27 mouse cellular contexts compared by ENCODE assay signal in genomic region chr13:92706342-92707061, GRCm38 (mm10).
DNase-seq lines count a peak whose midpoint lies in the region; ATAC-seq and TF ChIP-seq lines count a peak whose summit lies in the region.
"Had no signal": no experiment of that assay in that cellular context is flagged by ENCODE, and none has a peak within 500 bp of the region (broad histone marks: within the 10 kb centered on the region; RNA-seq: fewer than 3 reads in every experiment).

No protein-coding gene starts in this region.

- H3K27me3 ChIP-seq in lung, embryonic 15.5 days = no peaks in the 10 kb centered on the region
- H3K27me3 ChIP-seq in intestine, embryonic 14.5 days (replicated peaks; ENCODE audit: control insufficient read depth, insufficient read depth, low read length) = no peaks in the 10 kb centered on the region
- no peaks in the 10 kb centered on the region for H3K27me3 ChIP-seq in intestine, embryonic 16.5 days (replicated peaks; ENCODE audit: control insufficient read depth, insufficient read depth, low read length)
- no peaks in the 10 kb centered on the region for H3K27me3 ChIP-seq in liver, embryonic 15.5 days
- H3K27me3 ChIP-seq: CH12.LX; embryonic facial prominence, embryonic 12.5 days; neural tube, embryonic 12.5 days had no signal

- peaks cover 34% of the 10 kb centered on the region for H3K4me1 ChIP-seq in lung, embryonic 15.5 days
- H3K4me1 ChIP-seq in lung, adult 2 months (ENCODE audit: control insufficient read depth, insufficient read depth, low read length) = no peaks in the 10 kb centered on the region; the same call in 1 of the 2 replicates
- H3K4me1 ChIP-seq in intestine, embryonic 14.5 days (replicated peaks; ENCODE audit: control insufficient read depth, insufficient read depth, low read length) = peaks cover 7% of the 10 kb centered on the region; the same call in 1 of the 2 replicates
- H3K4me1 ChIP-seq in intestine, embryonic 16.5 days (ENCODE audit: control insufficient read depth, insufficient read depth, low read length) = peaks cover 6% of the 10 kb centered on the region; the same call in 1 of the 2 replicates
- H3K4me1 ChIP-seq in liver, embryonic 15.5 days (replicated peaks) = peaks cover 19% of the 10 kb centered on the region; the same call in 1 of the 2 replicates
- H3K4me1 ChIP-seq: hindbrain, embryonic 15.5 days had no signal

- 70% methylated on average over 9 of the region's 9 CpGs for WGBS in lung, embryonic 15.5 days
- 66% methylated on average over 9 of the region's 9 CpGs for WGBS in lung, adult 2 months
- WGBS in intestine, embryonic 14.5 days = 84% methylated on average over 9 of the region's 9 CpGs
- WGBS in intestine, embryonic 16.5 days = 73% methylated on average over 9 of the region's 9 CpGs
- 80% methylated on average over 9 of the region's 9 CpGs for WGBS in liver, embryonic 15.5 days (ENCODE audit: insufficient replicate concordance)

- H3K4me2 ChIP-seq in lung, embryonic 15.5 days = no peak overlapping the region
- no peak overlapping the region for H3K4me2 ChIP-seq in intestine, embryonic 14.5 days (ENCODE audit: low read length)
- no peak overlapping the region for H3K4me2 ChIP-seq in intestine, embryonic 16.5 days (ENCODE audit: low read depth, low read length)
- H3K4me2 ChIP-seq in liver, embryonic 15.5 days = peak overlapping the region; percentile 8; the same call in 1 of the 2 replicates
- H3K4me2 ChIP-seq: embryonic facial prominence, embryonic 12.5 days; heart, embryonic 11.5 days; hindbrain, embryonic 15.5 days; neural tube, embryonic 12.5 days had no signal

- H3K36me3 ChIP-seq in lung, embryonic 15.5 days = peaks cover 16% of the 10 kb centered on the region
- H3K36me3 ChIP-seq in intestine, embryonic 14.5 days (ENCODE audit: control insufficient read depth, insufficient read depth, low read length) = peaks cover 26% of the 10 kb centered on the region
- H3K36me3 ChIP-seq in intestine, embryonic 16.5 days (ENCODE audit: control insufficient read depth, insufficient read depth, low read length) = 0 out of 2 replicates have a peak, but pooled peaks cover 2% of the 10 kb centered on the region
- peaks cover 84% of the 10 kb centered on the region for H3K36me3 ChIP-seq in liver, embryonic 15.5 days (replicated peaks)

- H3K4me3 ChIP-seq in lung, embryonic 15.5 days = no peak overlapping the region
- no peak overlapping the region for H3K4me3 ChIP-seq in lung, adult 2 months (replicated peaks; ENCODE audit: extremely low read depth, low read depth, low read length)
- no peak overlapping the region for H3K4me3 ChIP-seq in intestine, embryonic 14.5 days (ENCODE audit: low read depth, low read length)
- no peak overlapping the region for H3K4me3 ChIP-seq in intestine, embryonic 16.5 days (ENCODE audit: low read length)
- no peak overlapping the region for H3K4me3 ChIP-seq in liver, embryonic 15.5 days (replicated peaks)
- H3K4me3 ChIP-seq: embryonic facial prominence, embryonic 12.5 days; hindbrain, embryonic 15.5 days; limb, embryonic 10.5 days; neural tube, embryonic 12.5 days had no signal

- no peak for DNase-seq in lung, adult 2 months
- peak; percentile 42 for DNase-seq in intestine, embryonic 14.5 days (ENCODE audit: low spot score)
- no peak for DNase-seq in adrenal gland, postnatal 25 days
- no peak for DNase-seq in embryo, embryonic 9.5 days (ENCODE audit: extremely low spot score)
- DNase-seq: adrenal gland, adult 2 months; B cell, adult 2 months; cerebellum, adult 18-20 months; cerebellum, postnatal 14 days; gastrocnemius, postnatal 36 days; kidney, adult 2 months; kidney, postnatal 10 days; lung, adult 18-20 months; midbrain, embryonic 14.5 days; retina, postnatal 1 day; right cerebral cortex, postnatal 25 days; spleen, adult 18-20 months; thymus, postnatal 36 days had no signal

- no peak for TF ChIP-seq CTCF in lung, adult 2 months (IDR thresholded peaks at IDR 0.05; ENCODE audit: insufficient read depth, low read length)

- TF ChIP-seq POLR2A in lung, adult 2 months (IDR thresholded peaks at IDR 0.05; ENCODE audit: borderline replicate concordance, extremely low read depth, low read depth, low read length) = no peak

- H3K9ac ChIP-seq in lung, embryonic 15.5 days = no peak overlapping the region
- H3K9ac ChIP-seq in intestine, embryonic 14.5 days (ENCODE audit: low read length) = no peak overlapping the region
- H3K9ac ChIP-seq in intestine, embryonic 16.5 days (ENCODE audit: low read depth, low read length) = no peak overlapping the region
- H3K9ac ChIP-seq in liver, embryonic 15.5 days = no peak overlapping the region
- H3K9ac ChIP-seq: embryonic facial prominence, embryonic 12.5 days; hindbrain, embryonic 15.5 days; neural tube, embryonic 12.5 days had no signal

- no peak overlapping the region for H3K27ac ChIP-seq in lung, embryonic 15.5 days
- no peak overlapping the region for H3K27ac ChIP-seq in intestine, embryonic 14.5 days (ENCODE audit: low read depth)
- H3K27ac ChIP-seq in intestine, embryonic 16.5 days (ENCODE audit: low read length) = peak overlapping the region; percentile 51
- H3K27ac ChIP-seq in liver, embryonic 15.5 days (replicated peaks) = peak overlapping the region; percentile 63
- H3K27ac ChIP-seq: embryonic facial prominence, embryonic 12.5 days; hindbrain, embryonic 15.5 days; limb, embryonic 10.5 days; neural tube, embryonic 12.5 days had no signal

- peak; percentile 19; the same call in 1 of the 2 replicates for ATAC-seq in lung, embryonic 15.5 days (ENCODE audit: borderline replicate concordance, extremely low read depth, low FRiP score, low TSS enrichment)
- no peak for ATAC-seq in intestine, embryonic 14.5 days (replicated peaks; ENCODE audit: low FRiP score, low TSS enrichment, low read depth)
- peak; percentile 88 for ATAC-seq in intestine, embryonic 16.5 days
- ATAC-seq in liver, embryonic 15.5 days (ENCODE audit: insufficient read depth) = peak; percentile 70

- H3K9me3 ChIP-seq in lung, embryonic 15.5 days = no peaks in the 10 kb centered on the region
- H3K9me3 ChIP-seq in intestine, embryonic 14.5 days (ENCODE audit: control insufficient read depth, low read length) = no peaks in the 10 kb centered on the region
- H3K9me3 ChIP-seq in intestine, embryonic 16.5 days (ENCODE audit: control insufficient read depth, low read length) = no peaks in the 10 kb centered on the region
- no peaks in the 10 kb centered on the region for H3K9me3 ChIP-seq in liver, embryonic 15.5 days (replicated peaks)
- H3K9me3 ChIP-seq: embryonic facial prominence, embryonic 12.5 days; G1E; hindbrain, embryonic 15.5 days; limb, embryonic 10.5 days; neural tube, embryonic 12.5 days had no signal

Comparison
In these comparisons a context has a peak if more than half of its experiments do, and no peak if none do; other contexts are left out.
1. H3K27ac ChIP-seq: peak in intestine, embryonic 16.5 days (single experiment) and liver, embryonic 15.5 days (single experiment); none in lung, embryonic 15.5 days (single experiment) and intestine, embryonic 14.5 days (single experiment).